Mouse (Mus musculus): Measurements from ENCODE around the gene Gm49320.

- TF ChIP-seq POLR2A (IDR thresholded peaks at IDR 0.05; ENCODE audit: low read depth, low read length) (no peak), CTCF (IDR thresholded peaks at IDR 0.05; ENCODE audit: extremely low read depth, insufficient read depth, insufficient read length, insufficient replicate concordance) (no peak)
Measured at GRCm38 (mm10) chr8:4192305-4192704, 46.4 kb upstream of the Gm49320 start.

Measured in spleen, adult 2 months (tissue).